ENCODE assay signal across 8 mouse cellular contexts in genomic region chr11:120598283-120598989, GRCm38 (mm10). TPM values are rescaled to one million over a fixed set of nuclear protein-coding genes. Genes with fewer than 3 reads are reported as not detected.
DNase-seq lines count a peak whose midpoint lies in the region; ATAC-seq and TF ChIP-seq lines count a peak whose summit lies in the region.

Gene Alyref (minus strand): TSS chr11:120598365.
Gene Anapc11 (plus strand): TSS chr11:120598421.

- peak within 1 kb of the TSS; percentile 95 for H3K4me2 ChIP-seq in lung, postnatal 0 days (replicated peaks; ENCODE audit: low read depth, low read length)

- TF ChIP-seq EP300 in lung, postnatal 0 days (IDR thresholded peaks at IDR 0.05): no peak

- peak within 1 kb of the TSS; percentile 99 for H3K27ac ChIP-seq in hindbrain, embryonic 10.5 days
- peak within 1 kb of the TSS; percentile 89 for H3K27ac ChIP-seq in lung, postnatal 0 days (ENCODE audit: low read length)

- ATAC-seq in frontal cortex, adult (ENCODE audit: low TSS enrichment): peak; percentile 99
- peak; percentile 99 for ATAC-seq in lung, postnatal 0 days

- DNase-seq in MN1 (ENCODE audit: low spot score): peak; percentile 95
- DNase-seq in cerebellum, adult 9-10 months: peak; percentile 89
- peak; percentile 94 for DNase-seq in hindbrain, embryonic 10.5 days (ENCODE audit: low spot score)
- peak; percentile 94 for DNase-seq in layer of hippocampus, adult 9-11 months
- DNase-seq in lung, postnatal 0 days (ENCODE audit: low spot score): peak; percentile 98
- peak; percentile 90 for DNase-seq in ovary, postnatal 14 days (ENCODE audit: low spot score)
- DNase-seq in thymus, postnatal 14 days: peak; percentile 97

- peaks cover 77% of the 10 kb centered on the region for H3K36me3 ChIP-seq in hindbrain, embryonic 10.5 days
- peaks cover 19% of the 10 kb centered on the region; the same call in 1 of the 2 replicates for H3K36me3 ChIP-seq in lung, postnatal 0 days (ENCODE audit: insufficient read depth, low read length)

- H3K4me1 ChIP-seq in hindbrain, embryonic 10.5 days (replicated peaks): peaks cover 42% of the 10 kb centered on the region
- H3K4me1 ChIP-seq in lung, postnatal 0 days (ENCODE audit: insufficient read depth, low read depth, low read length): peaks cover 12% of the 10 kb centered on the region; the same call in 1 of the 2 replicates

- WGBS in hindbrain, embryonic 10.5 days: under 1% methylated on average over 88 of the region's 88 CpGs
- WGBS in lung, postnatal 0 days: under 1% methylated on average over 57 of the region's 88 CpGs

- peak within 1 kb of the TSS; percentile 91 for H3K9ac ChIP-seq in lung, postnatal 0 days (replicated peaks; ENCODE audit: low read depth)

- H3K4me3 ChIP-seq in hindbrain, embryonic 10.5 days: peak within 1 kb of the TSS; percentile 91
- peak within 1 kb of the TSS; percentile 88 for H3K4me3 ChIP-seq in lung, postnatal 0 days (ENCODE audit: low read depth, low read length)

- no peaks in the 10 kb centered on the region for H3K9me3 ChIP-seq in hindbrain, embryonic 10.5 days
- no peaks in the 10 kb centered on the region for H3K9me3 ChIP-seq in lung, postnatal 0 days (ENCODE audit: low read length)

- no peaks in the 10 kb centered on the region for H3K27me3 ChIP-seq in hindbrain, embryonic 10.5 days (ENCODE audit: insufficient read depth, poor library complexity, severe bottlenecking)
- no peaks in the 10 kb centered on the region for H3K27me3 ChIP-seq in lung, postnatal 0 days (replicated peaks; ENCODE audit: insufficient read depth, low read length)

- TF ChIP-seq CTCF in lung, postnatal 0 days (IDR thresholded peaks at IDR 0.05): peak; percentile 20; the same call in 1 of the 2 replicates

RNA-seq across cellular contexts. Expression of gene Alyref, which starts in this region (rescaled TPM):
- polyA plus RNA-seq in hindbrain, embryonic 10.5 days (2016; fragmentation: Nextera tagmentation; extraction: Ambion mirVana): 607 and 643 TPM in 2 replicates
- polyA plus RNA-seq in lung, postnatal 0 days (2015; fragmentation: Nextera tagmentation; extraction: Ambion mirVana): 149 and 150 TPM in 2 replicates

RNA-seq across cellular contexts. Expression of gene Anapc11, which starts in this region (rescaled TPM):
- polyA plus RNA-seq in hindbrain, embryonic 10.5 days (2016; fragmentation: Nextera tagmentation; extraction: Ambion mirVana): 237 TPM in 2 replicates
- 138 and 151 TPM in 2 replicates for polyA plus RNA-seq in lung, postnatal 0 days (2015; fragmentation: Nextera tagmentation; extraction: Ambion mirVana)

Comparison
In these comparisons a context has a peak if more than half of its experiments do, and no peak if none do; other contexts are left out.
1. Peak in every context shown above with its lines: DNase-seq, ATAC-seq, H3K4me3 ChIP-seq and H3K27ac ChIP-seq.